Mouse (Mus musculus) limb, embryonic 14.5 days (tissue): ENCODE results near the gene Rplp1. TPM values are rescaled to one million over a fixed set of nuclear protein-coding genes. Genes with fewer than 3 reads are reported as not detected.

Experiments used
- ATAC-seq: fragments of 200-750 bp; cut with Nextera tagmentation; 2 replicates; pipeline ENCODE4 v1.8.0; 2017; ENCODE audit warnings: low read depth, moderate number of reproducible peaks, moderate TSS enrichment; ENCODE audit not compliant: low FRiP score
- DNase-seq: peaks from one replicate; pipeline ENCODE4 v3.0.0-alpha.2; 2015; ENCODE audit warnings: low spot score
- H3K27ac ChIP-seq: fragments of 300-500 bp; sonication (generic); replicated peaks from 2 replicates; pipeline ENCODE4 v1.5.1; 2014; ENCODE audit warnings: low read depth, mild to moderate bottlenecking, low read length, moderate library complexity, mixed read lengths
- H3K27me3 ChIP-seq: fragments of 300-500 bp; sonication (generic); 2 replicates; pipeline ENCODE4 v1.6.1; 2014; ENCODE audit warnings: low read length, mixed read lengths; ENCODE audit not compliant: control insufficient read depth, insufficient read depth
- H3K36me3 ChIP-seq: fragments of 300-500 bp; sonication (generic); 2 replicates; pipeline ENCODE4 v1.6.1; 2014; ENCODE audit warnings: mild to moderate bottlenecking, low read length, moderate library complexity, mixed read lengths; ENCODE audit not compliant: control insufficient read depth, insufficient read depth
- H3K4me1 ChIP-seq: fragments of 300-500 bp; sonication (generic); 2 replicates; pipeline ENCODE4 v1.6.1; 2014; ENCODE audit warnings: antibody characterized with exemption, low read length, mixed read lengths; ENCODE audit not compliant: control insufficient read depth, insufficient read depth
- H3K4me2 ChIP-seq: fragments of 300-500 bp; sonication (generic); replicated peaks from 2 replicates; pipeline ENCODE4 v1.6.1; 2014; ENCODE audit warnings: low read depth, mild to moderate bottlenecking, low read length, moderate library complexity; ENCODE audit not compliant: severe bottlenecking
- H3K4me3 ChIP-seq: fragments of 300-500 bp; sonication (generic); replicated peaks from 2 replicates; pipeline ENCODE4 v1.5.1; 2014; ENCODE audit warnings: low read length
- H3K9ac ChIP-seq: fragments of 300-500 bp; sonication (generic); 2 replicates; pipeline ENCODE4 v1.6.1; 2014; ENCODE audit warnings: mild to moderate bottlenecking, low read depth, low read length, moderate library complexity; ENCODE audit not compliant: severe bottlenecking
- H3K9me3 ChIP-seq: fragments of 300-500 bp; sonication (generic); 2 replicates; pipeline ENCODE4 v1.6.1; 2016; ENCODE audit warnings: low read length; ENCODE audit not compliant: control insufficient read depth
- POLR2A ChIP-seq: fragments of 200-500 bp; IDR thresholded peaks from 2 replicates; pipeline ENCODE4 v1.8.0; 2012; ENCODE audit warnings: inconsistent platforms, mild to moderate bottlenecking, moderate library complexity, borderline replicate concordance; ENCODE audit not compliant: insufficient read depth, insufficient read length; ENCODE audit errors: extremely low read depth
- WGBS: fragments of 180-500 bp; shearing (Covaris S2); extraction: QIAGEN DNeasy Blood & Tissue Kit; methylation state at CpG from one replicate; pipeline ENCODE4 v1.1.7; 2014; 5-methylcytosine and 5-hydroxymethylcytosine counted together
- polyA plus RNA-seq, 2 experiments: library from polyadenylated mRNA; depleted of rRNA in 1 of 2; stranded (reverse) in 1 of 2; unstranded in 1 of 2; fragments of >200 nt; fragmentation: Nextera tagmentation in 1 of 2; extraction: Ambion mirVana in 1 of 2; gene quantifications; 2 replicates each; pipeline versions ENCODE4 v1.2.1 to v1.2.3; 2012 to 2014

The Rplp1 gene
- polyA plus RNA-seq, 2 experiments = 2,018 to 9,963 TPM

DNA sequence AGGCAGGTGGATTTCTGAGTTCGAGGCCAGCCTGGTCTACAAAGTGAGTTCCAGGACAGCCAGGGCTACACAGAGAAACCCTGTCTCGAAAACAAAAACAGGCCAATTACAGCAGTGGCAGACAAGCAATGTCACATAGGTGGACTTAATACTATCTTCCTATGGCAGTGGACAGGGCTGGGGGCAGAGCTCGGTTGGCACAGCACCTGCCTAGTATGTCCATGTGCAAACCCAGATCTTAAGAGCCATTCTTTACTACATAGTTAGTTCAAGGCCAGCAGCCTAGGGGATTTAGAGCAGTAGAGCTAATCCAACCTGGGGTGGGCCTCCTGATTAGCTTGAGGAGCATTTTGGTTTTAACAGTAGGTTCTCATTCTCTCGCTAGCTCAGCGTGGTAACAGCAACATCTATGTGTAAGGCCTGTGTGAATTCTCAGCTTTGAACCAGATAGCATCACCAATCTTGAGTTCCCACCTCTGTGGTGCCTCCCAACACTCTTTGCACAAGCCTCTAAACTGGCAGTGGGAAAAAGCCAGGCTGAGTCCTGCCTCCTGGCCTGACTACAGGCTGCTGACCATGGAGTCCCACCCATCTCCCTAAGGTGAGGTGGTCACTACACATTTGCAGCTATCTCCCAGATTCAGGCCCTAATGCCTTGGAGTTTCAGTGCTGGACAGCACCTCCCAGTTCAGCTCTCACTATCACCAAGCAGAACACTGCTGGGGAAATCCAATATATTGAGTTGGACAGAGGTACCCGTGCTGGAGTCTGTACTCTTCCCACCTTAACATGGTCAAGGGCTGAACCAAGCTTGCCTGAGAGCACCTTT, 2.8 kb downstream of the Rplp1 start:
- peaks cover 8% of the 10 kb centered on the region for H3K4me1 ChIP-seq
- H3K9ac ChIP-seq = no peak overlapping the region
- H3K9me3 ChIP-seq = no peaks in the 10 kb centered on the region
- no peak for ATAC-seq
- H3K27ac ChIP-seq = no peak overlapping the region
- no peaks in the 10 kb centered on the region for H3K27me3 ChIP-seq
- 48% methylated on average over 6 of the region's 6 CpGs for WGBS
- no peak overlapping the region for H3K4me2 ChIP-seq
- H3K4me3 ChIP-seq = no peak overlapping the region
- DNase-seq = no peak
- TF ChIP-seq POLR2A = no peak
- H3K36me3 ChIP-seq = peaks cover 23% of the 10 kb centered on the region

DNA sequence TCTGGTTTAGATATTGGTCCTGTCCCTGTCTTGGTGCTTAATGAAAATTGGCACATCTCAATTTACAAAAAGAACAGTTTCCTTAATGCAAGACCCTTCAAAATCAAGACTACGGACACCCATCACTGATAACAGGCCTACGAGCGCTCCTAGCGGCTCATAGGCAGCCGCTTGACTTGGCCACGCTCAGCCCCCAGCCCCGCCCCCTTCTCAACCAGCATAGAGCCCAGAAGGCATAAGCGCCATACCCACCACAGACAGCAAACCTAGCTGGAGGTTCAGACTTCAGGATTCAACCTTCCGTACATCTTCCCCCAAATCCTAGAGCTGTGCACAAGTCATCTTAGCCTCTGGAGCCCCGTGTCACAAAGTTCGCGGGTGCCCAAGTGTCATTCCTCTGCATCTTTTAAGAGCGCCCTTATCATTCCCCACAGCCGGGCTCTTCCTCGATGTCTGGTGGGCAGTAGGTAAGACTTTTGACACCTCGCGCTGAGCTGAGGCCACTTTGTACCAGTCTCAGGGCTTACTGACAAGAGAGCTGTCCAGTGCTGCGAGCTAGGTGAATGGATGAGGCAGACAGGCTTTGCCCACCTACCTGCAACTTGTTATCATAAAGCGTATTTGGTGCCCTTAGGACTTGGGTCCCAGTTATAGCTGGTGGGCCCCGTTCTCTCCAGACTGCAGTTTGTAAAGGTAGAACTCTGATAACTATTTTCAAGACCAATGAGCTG, 3.7 kb downstream of the Rplp1 start:
- H3K9me3 ChIP-seq = no peaks in the 10 kb centered on the region
- H3K4me2 ChIP-seq = no peak overlapping the region
- no peak for TF ChIP-seq POLR2A
- DNase-seq (no peak), ATAC-seq (no peak)
- peaks cover 21% of the 10 kb centered on the region for H3K36me3 ChIP-seq
- no peak overlapping the region for H3K9ac ChIP-seq
- 39% methylated on average over 20 of the region's 20 CpGs for WGBS
- no peak overlapping the region for H3K27ac ChIP-seq
- H3K4me3 ChIP-seq = no peak overlapping the region
- H3K4me1 ChIP-seq = peaks cover 8% of the 10 kb centered on the region
- no peaks in the 10 kb centered on the region for H3K27me3 ChIP-seq

DNA sequence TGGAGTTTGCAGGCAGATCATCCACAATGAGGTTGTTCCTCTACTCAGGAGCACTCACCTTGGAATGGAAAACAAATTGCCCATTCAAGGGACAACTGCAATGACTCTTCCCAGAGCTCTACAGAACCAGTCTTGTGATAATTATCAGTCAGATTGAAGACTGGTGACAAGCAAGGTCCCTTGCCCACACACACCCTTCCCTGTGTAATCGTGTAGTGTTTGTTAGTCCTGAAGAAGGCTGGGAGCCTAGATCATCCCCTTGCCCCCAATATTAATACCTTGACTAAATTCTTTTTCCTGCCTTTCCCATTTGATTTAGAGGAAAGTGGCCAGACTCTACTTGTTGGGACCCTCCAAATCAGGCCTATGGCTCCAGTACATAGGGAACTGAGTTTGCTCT, 4.7 kb downstream of the Rplp1 start:
- WGBS = 96% methylated on average over 1 of the region's 1 CpGs

DNA sequence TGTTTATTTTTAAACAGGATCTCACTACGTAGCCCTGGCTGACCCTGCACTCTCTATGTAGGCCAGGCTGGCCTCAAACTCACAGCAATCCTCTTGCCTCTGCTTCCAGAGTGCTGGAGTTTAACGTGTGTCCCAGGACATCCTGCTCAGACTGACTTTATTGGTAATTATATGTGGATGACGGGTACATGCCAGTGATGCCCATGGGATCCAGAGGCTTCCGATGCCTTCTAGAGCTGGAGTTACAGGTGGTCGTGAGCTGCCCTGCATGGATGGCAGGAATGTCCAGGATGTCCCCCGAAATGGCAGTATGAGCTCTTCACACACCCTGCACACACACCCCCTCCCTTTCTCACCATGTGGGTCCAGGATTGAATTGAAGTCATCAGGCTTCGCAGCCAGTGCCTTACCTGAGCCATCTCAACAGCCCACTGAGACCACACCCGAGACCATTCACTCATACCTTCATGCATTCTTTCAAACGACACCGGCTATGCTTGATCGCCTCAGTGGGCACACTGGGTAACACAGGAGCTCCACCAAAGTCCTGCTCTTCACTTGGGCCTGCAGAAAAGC, 5.4 kb downstream of the Rplp1 start:
- TF ChIP-seq POLR2A = no peak
- Histone ChIP-seq H3K4me2 (no peak overlapping the region), H3K27me3 (no peaks in the 10 kb centered on the region), H3K9ac (no peak overlapping the region), H3K4me3 (no peak overlapping the region), H3K4me1 (peaks cover 8% of the 10 kb centered on the region), H3K27ac (no peak overlapping the region), H3K36me3 (peaks cover 21% of the 10 kb centered on the region), H3K9me3 (no peaks in the 10 kb centered on the region)
- DNase-seq (no peak), ATAC-seq (no peak)
- 87% methylated on average over 11 of the region's 11 CpGs for WGBS

More for the DNA sequence above, 4.7 kb downstream of the Rplp1 start:
- no peaks in the 10 kb centered on the region for H3K27me3 ChIP-seq
- ATAC-seq (no peak), DNase-seq (no peak)
- H3K4me3 ChIP-seq = no peak overlapping the region
- H3K9me3 ChIP-seq = no peaks in the 10 kb centered on the region
- no peak for TF ChIP-seq POLR2A
- H3K9ac ChIP-seq = no peak overlapping the region
- H3K4me1 ChIP-seq = peaks cover 8% of the 10 kb centered on the region
- H3K36me3 ChIP-seq = peaks cover 21% of the 10 kb centered on the region
- H3K27ac ChIP-seq = no peak overlapping the region
- H3K4me2 ChIP-seq = no peak overlapping the region

DNA sequence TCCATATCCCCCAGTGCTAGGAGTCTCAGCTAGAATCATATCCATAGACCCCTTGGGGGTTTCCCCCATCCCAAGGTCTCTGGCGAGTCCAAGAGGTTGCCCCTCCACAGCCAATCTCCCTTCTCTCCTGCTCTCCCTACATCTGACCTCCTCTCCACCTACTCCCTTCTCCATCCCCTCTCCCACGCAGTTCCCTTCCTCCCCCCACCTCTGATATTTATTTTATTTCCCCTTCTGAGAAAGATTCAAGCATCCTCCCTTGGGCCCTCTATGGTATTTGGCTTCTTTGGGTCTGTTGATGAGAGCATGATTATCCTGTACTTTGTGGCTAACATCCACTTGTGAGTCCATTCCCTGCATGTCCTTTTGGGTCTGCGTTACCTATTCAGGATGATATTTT, 6.0 kb downstream of the Rplp1 start:
- Histone ChIP-seq H3K27ac (no peak overlapping the region), H3K36me3 (peaks cover 21% of the 10 kb centered on the region), H3K9me3 (no peaks in the 10 kb centered on the region), H3K4me1 (peaks cover 4% of the 10 kb centered on the region; the same call in 1 of the 2 replicates), H3K9ac (no peak overlapping the region), H3K4me3 (no peak overlapping the region), H3K27me3 (no peaks in the 10 kb centered on the region), H3K4me2 (no peak overlapping the region)
- DNase-seq (no peak), ATAC-seq (no peak)
- no peak for TF ChIP-seq POLR2A
- 84% methylated on average over 3 of the region's 3 CpGs for WGBS
